Mouse (Mus musculus) frontal cortex, adult (tissue): ENCODE results near the gene Cphx1.
A peak's percentile ranks its signal among the peaks of the same experiment; 100 is the strongest.
"Not testable (repeated sequence)": the region's sequence is repeated elsewhere in the genome, so short reads cannot be mapped to it uniquely, and the experiment has no call there.

ENCODE experiments used
- ATAC-seq: cut with Nextera tagmentation; 2 replicates; pipeline ENCODE4 v1.9.2; 2017; ENCODE audit warnings: mild to moderate bottlenecking, moderate library complexity, mixed read lengths; ENCODE audit not compliant: low TSS enrichment

Gene Cphx1

GRCm38 (mm10) chr14:25938004-25938403, at the start of gene Cphx1:
Gene Cphx1, plus strand, starts transcription at chr14:25938304.
- not testable (repeated sequence) for ATAC-seq

GRCm38 (mm10) chr14:25894566-25894965, 43.5 kb upstream of the Cphx1 start:
- ATAC-seq = not testable (repeated sequence)

- ATAC-seq = not testable (repeated sequence)
These were observed 42.4 kb upstream of the Cphx1 start for GRCm38 (mm10) chr14:25895686-25896085.

- not testable (repeated sequence) for ATAC-seq
These were observed 35.1 kb upstream of the Cphx1 start, which contains the start of gene Plac9a for GRCm38 (mm10) chr14:25903000-25903399. Gene Plac9a, minus strand, starts transcription at chr14:25903100.

- ATAC-seq = not testable (repeated sequence)
These were observed 32.9 kb upstream of the Cphx1 start for GRCm38 (mm10) chr14:25905243-25905642.

- ATAC-seq = not testable (repeated sequence)
These were observed 30.8 kb upstream of the Cphx1 start for GRCm38 (mm10) chr14:25907272-25907671.

- not testable (repeated sequence) for ATAC-seq
These were observed 29.1 kb upstream of the Cphx1 start for GRCm38 (mm10) chr14:25908976-25909375.

GRCm38 (mm10) chr14:25918427-25919170, 19.5 kb upstream of the Cphx1 start:
- not testable (repeated sequence) for ATAC-seq

- ATAC-seq = peak; percentile 90
These were observed 11.1 kb upstream of the Cphx1 start for GRCm38 (mm10) chr14:25926814-25927561.

- peak; percentile 93 for ATAC-seq
These were observed 10.6 kb upstream of the Cphx1 start, which contains the start of gene Tmem254a for GRCm38 (mm10) chr14:25927562-25927881. Gene Tmem254a, minus strand, starts transcription at chr14:25927672.

GRCm38 (mm10) chr14:25936867-25937630, 1.1 kb upstream of the Cphx1 start:
- ATAC-seq = not testable (repeated sequence)

- ATAC-seq = not testable (repeated sequence)
These were observed 19.8 kb downstream of the Cphx1 start for GRCm38 (mm10) chr14:25957861-25958260.

GRCm38 (mm10) chr14:25978371-25979241, 40.5 kb downstream of the Cphx1 start, which contains the start of gene Duxbl1:
Gene Duxbl1, plus strand, starts transcription at chr14:25978577.
- ATAC-seq = peak; percentile 27; the same call in 1 of the 2 replicates

- ATAC-seq = not testable (repeated sequence)
These were observed 41.3 kb downstream of the Cphx1 start for GRCm38 (mm10) chr14:25979242-25979941.

GRCm38 (mm10) chr14:25981880-25982279, 43.8 kb downstream of the Cphx1 start:
- not testable (repeated sequence) for ATAC-seq
